Mouse (Mus musculus) megakaryocyte, embryonic 14.5 days (primary cell): Measurements from ENCODE around the gene Ap3d1.

Source experiments
- FLI1 ChIP-seq: IDR thresholded peaks from 2 replicates; pipeline ENCODE4 v1.6.1; 2012; ENCODE audit warnings: low read length, inconsistent platforms, mixed read lengths
- GATA1 ChIP-seq: IDR thresholded peaks from 3 replicates; pipeline ENCODE4 v1.6.1; 2012; ENCODE audit warnings: mixed read lengths, low read length, inconsistent platforms, borderline replicate concordance

- TF ChIP-seq GATA1: no peak
- no peak for TF ChIP-seq FLI1
Observed at GRCm38 (mm10) chr10:80658194-80658840, 83.7 kb downstream of the Ap3d1 start.
